Mouse (Mus musculus): ENCODE results near the gene Gpc6. TPM values are rescaled to one million over a fixed set of nuclear protein-coding genes. Genes with fewer than 3 reads are reported as not detected.

Gpc6 gene
- total and polyA plus RNA-seq, 3 experiments: not detected

GRCm38 (mm10) chr14:117407824-117408524, 482.9 kb downstream of the Gpc6 start:
- Histone ChIP-seq H3K4me3 (ENCODE audit: control insufficient read depth in 1 of 2, insufficient read depth in 1 of 2, low read depth in 2 of 2, low read length in 2 of 2) (no peak overlapping the region), H3K79me2 (ENCODE audit: control insufficient read depth, insufficient read depth, low read length, poor library complexity) (no peaks in the 10 kb centered on the region), H3K36me3 (ENCODE audit: control insufficient read depth in 1 of 2, insufficient read depth in 2 of 2, low read length in 2 of 2) (no peaks in the 10 kb centered on the region), H3K27ac (ENCODE audit: control insufficient read depth, low read depth, low read length) (no peak overlapping the region), H3K4me1 (ENCODE audit: control insufficient read depth in 1 of 2, insufficient read depth in 2 of 2, low read length in 2 of 2) (no peaks in the 10 kb centered on the region), H3K27me3 (ENCODE audit: control insufficient read depth in 1 of 2, insufficient read depth in 2 of 2, low read length in 2 of 2) (no peaks in the 10 kb centered on the region), H3K9me3 (replicated peaks; ENCODE audit: insufficient read depth, low read length) (no peaks in the 10 kb centered on the region), H3K9ac (ENCODE audit: control insufficient read depth, low read depth, low read length, poor library complexity, severe bottlenecking) (no peak overlapping the region)
- no peak for TF ChIP-seq USF2 (IDR thresholded peaks at IDR 0.05; ENCODE audit: borderline replicate concordance in 1 of 2, insufficient read depth in 1 of 2, low read depth in 1 of 2, low read length in 2 of 2)
- peak; percentile 68; the same call in 1 of the 2 replicates for TF ChIP-seq ZNF384 (IDR thresholded peaks at IDR 0.05; ENCODE audit: low read depth, low read length)
- TF ChIP-seq ZC3H11A (IDR thresholded peaks at IDR 0.05; ENCODE audit: low read depth, low read length): no peak
- no peak for TF ChIP-seq POLR2AphosphoS2 (IDR thresholded peaks at IDR 0.05; ENCODE audit: low read length)
- no peak for DNase-seq (ENCODE audit: low read depth, low spot score)

- no peaks in the 10 kb centered on the region for H3K4me1 ChIP-seq (ENCODE audit: control insufficient read depth in 1 of 2, insufficient read depth in 2 of 2, low read length in 2 of 2)
- H3K9me3 ChIP-seq (replicated peaks; ENCODE audit: insufficient read depth, low read length): no peaks in the 10 kb centered on the region
- H3K9ac ChIP-seq (ENCODE audit: control insufficient read depth, low read depth, low read length, poor library complexity, severe bottlenecking): no peak overlapping the region
- DNase-seq (ENCODE audit: low read depth, low spot score): no peak
- no peaks in the 10 kb centered on the region for H3K27me3 ChIP-seq (ENCODE audit: control insufficient read depth in 1 of 2, insufficient read depth in 2 of 2, low read length in 2 of 2)
- no peak overlapping the region for H3K4me3 ChIP-seq (ENCODE audit: control insufficient read depth in 1 of 2, insufficient read depth in 1 of 2, low read depth in 2 of 2, low read length in 2 of 2)
- no peak overlapping the region for H3K27ac ChIP-seq (ENCODE audit: control insufficient read depth, low read depth, low read length)
- TF ChIP-seq TCF12 (IDR thresholded peaks at IDR 0.05; ENCODE audit: low read depth, low read length): no peak
- no peak for TF ChIP-seq ETS1 (IDR thresholded peaks at IDR 0.05; ENCODE audit: low read depth, low read length)
- TF ChIP-seq UBTF (IDR thresholded peaks at IDR 0.05; ENCODE audit: borderline replicate concordance, insufficient read depth, low read depth, low read length): no peak
- TF ChIP-seq RAD21 (IDR thresholded peaks at IDR 0.05; ENCODE audit: low read depth, low read length): no peak
- no peak for TF ChIP-seq KAT2A (conservative IDR thresholded peaks at IDR 0.05; ENCODE audit: low read depth, low read length)
- TF ChIP-seq MYB (IDR thresholded peaks at IDR 0.05; ENCODE audit: low read depth, low read length): no peak
- TF ChIP-seq BHLHE40 (IDR thresholded peaks at IDR 0.05; ENCODE audit: borderline replicate concordance, low read depth, low read length): no peak
- no peak for TF ChIP-seq NRF1 (IDR thresholded peaks at IDR 0.05; ENCODE audit: insufficient read depth, low read depth, low read length, poor library complexity, severe bottlenecking)
- TF ChIP-seq MAFK (IDR thresholded peaks at IDR 0.05; ENCODE audit: borderline replicate concordance, low read depth, low read length): no peak
- TF ChIP-seq CTCF (IDR thresholded peaks at IDR 0.05 in 2 of 3, conservative IDR thresholded peaks at IDR 0.05 in 1 of 3; ENCODE audit: control insufficient read depth in 1 of 3, insufficient read depth in 1 of 3, low read depth in 2 of 3, low read length in 3 of 3, poor library complexity in 1 of 3, severe bottlenecking in 1 of 3): no peak
- TF ChIP-seq ZC3H11A (IDR thresholded peaks at IDR 0.05; ENCODE audit: low read depth, low read length): no peak
- TF ChIP-seq ZMIZ1 (IDR thresholded peaks at IDR 0.05; ENCODE audit: low read depth, low read length): no peak
- H3K79me2 ChIP-seq (ENCODE audit: control insufficient read depth, insufficient read depth, low read length, poor library complexity): no peaks in the 10 kb centered on the region
- H3K36me3 ChIP-seq (ENCODE audit: control insufficient read depth in 1 of 2, insufficient read depth in 2 of 2, low read length in 2 of 2): no peaks in the 10 kb centered on the region
Observed at GRCm38 (mm10) chr14:117408525-117408835, 483.4 kb downstream of the Gpc6 start.
